Mouse (Mus musculus) urinary bladder, adult 18-20 months (tissue): ENCODE results near the gene Zbtb8b.

Experiments
- DNase-seq, 2 experiments: peaks; one replicate each; pipeline ENCODE4 v3.0.0; 2022; ENCODE audit warnings: low spot score in 2 of 2, mixed read lengths in 2 of 2

Gene Zbtb8b

DNA sequence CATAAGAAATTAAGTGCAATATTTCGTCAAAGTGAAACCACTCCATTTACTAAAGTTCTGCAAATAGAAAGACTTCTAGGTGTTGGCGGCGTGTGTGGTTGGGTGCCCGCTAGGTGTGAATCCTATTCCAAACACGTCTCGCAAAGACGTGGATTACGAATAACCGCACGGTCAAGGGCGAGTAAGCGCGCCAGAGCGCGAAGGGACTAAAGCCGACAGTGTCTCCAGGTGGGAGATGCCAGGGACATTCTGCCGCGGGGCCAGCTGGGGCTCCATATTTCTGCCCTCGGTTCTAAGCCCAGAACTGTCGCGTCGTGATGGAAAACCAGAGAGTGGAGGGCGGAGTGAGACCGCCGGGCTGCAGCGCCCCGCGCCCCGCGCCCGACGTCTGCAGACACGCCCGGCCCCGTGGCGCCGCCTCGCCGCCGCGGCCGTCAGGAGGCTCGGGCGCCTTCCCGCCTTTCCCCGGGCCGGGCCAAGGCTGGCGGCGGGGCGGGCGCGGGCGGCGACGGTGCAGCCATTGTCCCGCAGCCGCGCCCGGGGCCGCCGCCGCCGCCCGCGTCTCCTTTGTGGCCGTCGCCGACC, 63.6 kb downstream of the Zbtb8b start:
- peak; percentile 35 to 60 for DNase-seq

DNA sequence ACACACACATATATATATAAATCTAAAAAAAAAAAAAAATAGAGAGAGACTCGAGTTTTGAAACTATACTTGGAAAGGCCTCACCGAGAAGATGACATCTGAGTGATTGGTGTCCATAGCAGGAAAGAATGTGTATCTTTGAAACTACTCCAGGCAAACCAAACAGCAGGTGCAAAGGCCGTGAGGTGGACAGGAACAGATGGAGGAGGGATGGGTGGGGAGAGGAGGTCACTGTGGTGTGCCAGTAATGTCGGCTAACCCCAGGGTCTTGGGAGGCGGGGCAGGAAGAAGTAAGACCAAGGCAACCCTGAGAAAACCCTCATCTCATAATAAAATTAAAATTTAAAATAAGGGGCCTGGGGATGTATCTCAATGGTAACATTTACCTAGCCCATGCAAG, 64.8 kb downstream of the Zbtb8b start:
- DNase-seq: no peak
